Mouse (Mus musculus): ENCODE measurements around the gene Pced1a.

The Pced1a gene

GRCm38 (mm10) chr2:130424126-130424853 lies at the start of gene Pced1a, which contains the start of gene Vps16:
Pced1a (minus strand) TSS chr2:130424701.
Vps16 (plus strand) TSS chr2:130424339.
- in situ Hi-C loops (cut with MboI; ENCODE audit: low sequenced_read_pairs): no loop called here

GRCm38 (mm10) chr2:130472908-130473510 lies 48.5 kb upstream of the Pced1a start:
- in situ Hi-C loops (cut with MboI; ENCODE audit: low sequenced_read_pairs): no loop called here

GRCm38 (mm10) chr2:130469935-130470334 lies 45.4 kb upstream of the Pced1a start:
- in situ Hi-C loops (cut with MboI; ENCODE audit: low sequenced_read_pairs): no loop called here

GRCm38 (mm10) chr2:130469366-130469765 lies 44.9 kb upstream of the Pced1a start:
- in situ Hi-C loops (cut with MboI; ENCODE audit: low sequenced_read_pairs): no loop called here

GRCm38 (mm10) chr2:130466438-130466837 lies 41.9 kb upstream of the Pced1a start:
- in situ Hi-C loops (cut with MboI; ENCODE audit: low sequenced_read_pairs): no loop called here

GRCm38 (mm10) chr2:130461287-130462071 lies 37.0 kb upstream of the Pced1a start:
- in situ Hi-C loops (cut with MboI; ENCODE audit: low sequenced_read_pairs): no loop called here

GRCm38 (mm10) chr2:130459576-130459975 lies 35.1 kb upstream of the Pced1a start:
- in situ Hi-C loops (cut with MboI; ENCODE audit: low sequenced_read_pairs): no loop called here

GRCm38 (mm10) chr2:130457871-130458270 lies 33.4 kb upstream of the Pced1a start:
- in situ Hi-C loops (cut with MboI; ENCODE audit: low sequenced_read_pairs): no loop called here

GRCm38 (mm10) chr2:130454748-130455370 lies 30.4 kb upstream of the Pced1a start:
- in situ Hi-C loops (cut with MboI; ENCODE audit: low sequenced_read_pairs): no loop called here

- in situ Hi-C loops (cut with MboI; ENCODE audit: low sequenced_read_pairs): no loop called here
These were observed 28.9 kb upstream of the Pced1a start for GRCm38 (mm10) chr2:130453421-130453820.

GRCm38 (mm10) chr2:130452266-130452665 lies 27.8 kb upstream of the Pced1a start:
- in situ Hi-C loops (cut with MboI; ENCODE audit: low sequenced_read_pairs): no loop called here

GRCm38 (mm10) chr2:130451727-130452090 lies 27.2 kb upstream of the Pced1a start:
- in situ Hi-C loops (cut with MboI; ENCODE audit: low sequenced_read_pairs): no loop called here

- in situ Hi-C loops (cut with MboI; ENCODE audit: low sequenced_read_pairs): no loop called here
These were observed 26.7 kb upstream of the Pced1a start for GRCm38 (mm10) chr2:130451086-130451726.

GRCm38 (mm10) chr2:130450434-130450796 lies 25.9 kb upstream of the Pced1a start:
- in situ Hi-C loops (cut with MboI; ENCODE audit: low sequenced_read_pairs): no loop called here

- in situ Hi-C loops (cut with MboI; ENCODE audit: low sequenced_read_pairs): no loop called here
These were observed 25.4 kb upstream of the Pced1a start, which contains the start of gene Ptpra for GRCm38 (mm10) chr2:130449794-130450433. Ptpra (plus strand) TSS chr2:130450278.

GRCm38 (mm10) chr2:130449021-130449793 lies 24.7 kb upstream of the Pced1a start:
- in situ Hi-C loops (cut with MboI; ENCODE audit: low sequenced_read_pairs): no loop called here

GRCm38 (mm10) chr2:130448449-130448848 lies 23.9 kb upstream of the Pced1a start:
- in situ Hi-C loops (cut with MboI; ENCODE audit: low sequenced_read_pairs): no loop called here

- in situ Hi-C loops (cut with MboI; ENCODE audit: low sequenced_read_pairs): no loop called here
These were observed 17.7 kb upstream of the Pced1a start for GRCm38 (mm10) chr2:130442162-130442561.

GRCm38 (mm10) chr2:130439840-130440480 lies 15.5 kb upstream of the Pced1a start:
- in situ Hi-C loops (cut with MboI; ENCODE audit: low sequenced_read_pairs): no loop called here

All from CH12F3 (cell line).